Mouse (Mus musculus) ES-E14 (cell line): ENCODE data around the gene Hmgcl.

ENCODE experiments used
- CHD2 ChIP-seq: IDR thresholded peaks from 2 replicates; pipeline ENCODE4 v1.6.1; 2014; ENCODE audit warnings: mild to moderate bottlenecking, low read depth, low read length, inconsistent platforms
- HCFC1 ChIP-seq: IDR thresholded peaks from 2 replicates; pipeline ENCODE4 v1.6.1; 2012; ENCODE audit warnings: low read length, inconsistent platforms, borderline replicate concordance; ENCODE audit not compliant: insufficient read depth
- ZC3H11A ChIP-seq: IDR thresholded peaks from 2 replicates; pipeline ENCODE4 v1.6.1; 2012; ENCODE audit warnings: low read depth, mild to moderate bottlenecking, inconsistent platforms, low read length, borderline replicate concordance

GRCm38 (mm10) chr4:135921257-135922120, 24.8 kb upstream of the Hmgcl start:
- TF ChIP-seq ZC3H11A (no peak), HCFC1 (no peak), CHD2 (no peak)
